Mouse (Mus musculus) adrenal gland, postnatal 10 days (tissue): ENCODE measurements at regions not wholly inside any gene's neighbourhood (a gene's known extent, or its start where the extent isn't known, plus 50 kb on each side); places are given as distances from the start of the nearest gene placed in this dataset.

Experiments used
- DNase-seq: peaks from one replicate; pipeline ENCODE4 v3.0.0; 2021; ENCODE audit warnings: mixed read lengths

DNA sequence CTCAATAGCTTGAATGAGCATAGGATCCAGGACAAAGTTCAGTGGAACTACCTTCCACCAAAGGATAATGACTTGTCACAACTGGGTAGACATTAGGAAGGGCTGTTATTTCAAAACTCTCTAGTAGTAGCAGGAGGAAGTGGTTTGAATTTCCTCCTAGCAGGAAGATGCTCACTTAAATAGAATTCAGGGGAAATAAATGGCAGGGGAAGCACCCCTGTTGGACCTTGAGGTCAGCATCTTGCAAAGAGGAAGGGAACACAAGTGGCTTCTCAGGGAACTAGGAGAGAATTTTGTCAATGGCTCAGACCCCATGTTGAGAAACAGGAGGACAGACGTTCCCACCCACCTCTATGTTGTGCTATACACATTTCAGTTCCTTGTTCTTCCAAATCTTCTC, 178.4 kb upstream of the Jun start:
- no peak for DNase-seq

DNA sequence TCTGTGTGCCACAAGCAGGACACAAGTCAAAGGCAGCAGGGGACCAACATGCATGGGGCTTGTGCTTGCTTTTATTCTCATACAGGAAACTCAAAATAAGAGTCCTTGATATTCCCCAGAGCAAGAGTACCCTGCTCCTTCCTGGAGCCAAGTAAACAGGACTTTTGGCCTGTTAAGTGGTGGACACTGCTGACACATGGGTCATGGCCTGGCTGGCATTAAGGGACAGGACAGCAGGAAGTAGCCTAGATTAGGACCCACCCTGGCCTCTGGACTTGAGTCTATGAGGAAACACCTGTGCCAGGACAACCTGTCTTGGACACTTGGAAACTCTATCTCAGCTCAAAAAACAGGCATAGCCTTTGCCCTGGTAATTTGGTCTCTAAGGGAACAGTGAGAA, 181.0 kb upstream of the Jun start:
- DNase-seq = no peak

DNA sequence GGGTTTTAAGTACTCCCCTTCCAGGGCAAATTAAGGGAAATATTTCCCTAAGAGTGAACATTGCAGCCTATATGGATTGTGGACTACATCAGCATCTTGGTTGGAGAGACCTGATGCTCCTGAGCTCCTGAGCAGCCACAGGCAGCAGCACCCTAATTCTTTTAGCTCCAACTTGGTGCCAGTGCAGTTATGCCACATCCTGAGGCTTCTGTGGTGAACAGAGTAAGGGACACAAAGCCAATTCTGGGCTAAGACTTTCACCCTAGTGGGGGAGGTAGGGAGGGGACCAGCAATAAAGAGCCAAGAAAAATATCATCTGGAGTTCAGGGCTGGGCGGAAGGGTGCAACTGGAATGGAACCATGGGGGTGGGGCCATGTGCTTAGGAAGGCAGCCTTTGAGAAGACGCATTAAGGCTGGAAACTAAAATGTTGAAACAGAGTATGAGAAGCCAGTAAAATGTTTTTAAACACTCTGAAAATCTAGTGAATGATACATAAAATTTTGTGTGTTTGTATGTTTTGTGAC, 182.1 kb upstream of the Jun start:
- peak; percentile 13 for DNase-seq

DNA sequence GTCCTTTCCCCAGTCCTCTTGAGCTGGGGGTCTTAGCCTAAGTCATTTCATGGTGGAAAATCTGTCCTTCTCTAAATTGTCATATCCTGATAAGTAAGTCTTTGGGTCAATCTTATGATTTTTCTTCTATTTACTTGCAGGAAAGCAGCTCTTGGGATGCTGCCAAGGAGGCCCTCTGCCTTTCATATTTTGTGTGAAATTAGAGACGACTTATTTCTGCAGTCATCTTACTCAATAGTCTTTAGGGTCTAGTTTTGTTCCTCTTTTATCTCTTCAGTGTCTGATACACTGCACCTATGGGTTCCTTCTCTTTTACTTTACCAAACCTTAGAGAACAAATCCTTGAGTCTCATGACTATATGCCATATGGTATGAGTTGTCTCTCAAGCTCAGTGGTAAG, 196.0 kb upstream of the Jun start:
- peak; percentile 21 for DNase-seq

DNA sequence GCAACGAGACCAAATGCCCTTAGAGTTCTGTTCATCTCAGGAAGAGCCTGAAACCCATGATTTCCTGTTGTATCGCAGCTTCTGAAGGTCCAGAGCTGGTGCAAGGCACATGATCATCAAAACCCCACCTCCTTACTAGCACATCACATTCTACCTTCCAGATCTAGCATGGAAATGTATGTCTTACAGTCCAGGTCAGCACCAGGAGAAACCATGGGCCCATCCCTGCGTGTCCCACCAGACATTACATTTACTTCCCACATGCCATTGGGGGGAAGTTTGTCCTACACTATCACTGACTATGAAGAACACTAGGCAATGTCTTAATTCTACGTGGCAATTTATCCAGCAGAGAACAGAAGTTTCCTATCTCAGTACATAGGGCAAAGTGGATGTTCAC, 197.0 kb upstream of the Jun start:
- DNase-seq = no peak

DNA sequence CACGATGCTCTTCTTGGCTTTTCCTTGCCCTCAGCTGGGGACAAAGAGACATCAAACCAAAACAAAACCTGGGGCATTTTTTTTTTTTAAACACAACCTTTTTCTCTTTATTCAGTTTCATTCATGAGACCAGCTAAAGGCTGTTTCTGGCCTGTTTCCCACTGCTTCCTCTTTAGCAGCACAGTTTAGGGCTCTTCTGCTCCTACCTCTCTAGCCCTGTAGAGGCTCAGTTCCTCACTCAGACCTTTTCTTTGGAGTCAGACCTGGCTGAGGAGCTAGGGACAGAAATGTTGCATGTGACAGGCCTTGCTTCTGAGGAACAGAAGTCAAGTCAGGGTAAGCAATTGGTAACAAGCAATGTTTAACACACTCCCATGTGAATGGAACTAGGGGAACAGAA, 198.1 kb upstream of the Jun start:
- DNase-seq = no peak

DNA sequence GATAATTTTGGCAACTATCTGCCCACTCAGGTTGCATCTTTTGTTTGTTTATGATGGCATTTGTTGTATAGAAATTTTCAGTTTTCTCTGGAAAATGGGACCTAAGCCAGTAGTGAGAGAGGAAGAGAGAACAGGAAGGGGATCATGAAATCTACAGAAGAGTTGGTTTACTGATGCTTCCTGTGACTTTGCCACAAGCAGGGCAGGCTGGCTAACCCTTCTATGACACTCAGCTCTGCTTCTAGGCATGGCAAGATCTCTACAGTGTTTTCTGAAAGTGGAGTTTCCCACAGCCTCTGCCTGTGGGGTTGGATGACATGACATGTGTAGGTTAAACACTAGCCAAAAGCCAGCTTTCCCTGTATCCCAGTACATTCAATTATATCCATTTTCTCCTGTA, 217.7 kb upstream of the Jun start:
- no peak for DNase-seq

DNA sequence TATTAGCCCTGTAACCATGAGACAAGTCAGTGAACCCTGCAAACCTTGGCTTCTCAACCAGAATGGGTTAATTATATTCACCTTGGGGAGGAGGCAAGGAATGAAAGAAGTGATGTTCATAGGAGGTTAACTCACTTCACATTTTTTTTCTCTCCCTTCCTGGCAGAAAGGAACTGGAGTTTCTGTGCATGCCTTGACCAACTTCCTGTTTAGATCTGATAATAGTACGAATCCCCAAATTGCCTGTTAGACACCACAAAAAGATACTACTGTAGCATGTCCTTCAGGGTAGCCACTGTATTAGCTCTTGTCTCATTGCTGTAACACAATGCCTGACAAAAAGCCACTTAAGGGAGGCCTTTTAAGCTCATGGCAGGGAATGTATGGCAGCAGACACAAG, 218.4 kb upstream of the Jun start:
- no peak for DNase-seq

DNA sequence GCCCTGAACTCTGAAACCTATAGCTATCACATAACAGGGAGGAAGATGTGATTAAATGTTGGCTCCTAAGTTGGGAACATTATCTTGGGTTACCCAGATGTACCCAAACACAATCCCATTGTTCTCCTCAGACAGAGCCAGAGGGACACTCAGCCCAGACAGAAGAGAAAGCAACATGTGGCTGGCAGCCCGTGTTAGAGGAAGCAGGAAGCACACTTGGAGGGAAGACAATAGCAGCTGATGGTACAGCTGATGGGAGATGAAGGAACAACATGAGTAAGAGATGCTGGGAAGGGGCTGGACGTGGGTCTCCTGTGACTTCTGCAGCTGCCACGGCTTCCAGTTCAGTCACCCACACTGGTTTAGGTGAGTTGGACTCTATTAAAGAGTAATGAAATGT, 224.2 kb upstream of the Jun start:
- no peak for DNase-seq

DNA sequence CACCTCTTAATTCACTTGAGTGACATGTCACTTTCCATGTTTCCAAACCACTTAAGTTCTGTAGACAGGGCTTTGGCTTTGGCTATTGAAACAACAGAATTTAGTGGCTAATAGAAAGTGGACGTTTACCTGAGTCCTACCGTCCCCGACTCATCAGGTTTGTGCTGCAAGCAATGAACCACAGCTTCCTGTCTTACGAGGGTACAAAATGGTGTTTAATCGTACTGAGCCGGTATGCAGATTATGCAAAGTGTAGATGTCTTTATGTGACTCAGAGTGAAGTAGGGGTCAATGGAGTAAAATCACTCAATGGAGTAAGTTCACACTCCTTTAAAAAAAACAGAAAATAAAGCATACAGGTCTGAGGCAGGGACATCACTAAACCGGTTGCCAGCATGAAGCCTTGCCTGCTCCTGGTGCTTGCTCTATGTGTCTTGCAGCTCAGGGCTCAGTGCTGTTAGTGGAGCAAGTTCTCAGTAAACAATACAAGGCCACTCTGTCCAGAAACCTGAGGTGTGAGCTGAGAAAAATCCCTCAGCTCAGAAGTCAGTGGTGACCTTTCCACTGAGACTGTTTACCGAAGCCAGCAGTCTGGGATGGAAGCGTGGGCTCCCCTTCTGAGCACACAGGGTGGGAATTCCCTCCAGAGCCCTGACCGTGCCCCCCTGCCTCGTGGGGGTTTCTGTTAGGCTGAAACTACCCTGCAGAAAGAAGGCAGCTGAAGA, 226.1 kb upstream of the Jun start:
- no peak for DNase-seq

DNA sequence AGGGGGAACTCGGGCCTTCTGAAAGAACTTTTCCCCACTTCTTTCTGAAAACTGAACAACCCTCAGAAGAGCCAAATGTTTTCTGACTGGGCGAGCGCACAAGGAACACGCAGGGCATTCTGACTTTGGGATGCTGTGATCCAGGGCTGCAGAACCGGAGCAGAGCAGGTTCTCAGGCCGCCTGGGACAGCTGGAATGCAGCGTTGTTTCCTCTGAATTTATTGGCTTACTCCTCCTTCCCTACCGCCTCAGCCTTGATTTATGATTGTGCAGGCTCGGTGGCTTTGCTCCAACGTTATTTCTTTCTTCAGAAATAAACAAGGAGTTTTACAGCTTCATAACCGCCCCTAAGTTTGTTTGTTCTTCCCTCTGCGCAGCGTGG, 226.7 kb upstream of the Jun start:
- DNase-seq = peak; percentile 46

DNA sequence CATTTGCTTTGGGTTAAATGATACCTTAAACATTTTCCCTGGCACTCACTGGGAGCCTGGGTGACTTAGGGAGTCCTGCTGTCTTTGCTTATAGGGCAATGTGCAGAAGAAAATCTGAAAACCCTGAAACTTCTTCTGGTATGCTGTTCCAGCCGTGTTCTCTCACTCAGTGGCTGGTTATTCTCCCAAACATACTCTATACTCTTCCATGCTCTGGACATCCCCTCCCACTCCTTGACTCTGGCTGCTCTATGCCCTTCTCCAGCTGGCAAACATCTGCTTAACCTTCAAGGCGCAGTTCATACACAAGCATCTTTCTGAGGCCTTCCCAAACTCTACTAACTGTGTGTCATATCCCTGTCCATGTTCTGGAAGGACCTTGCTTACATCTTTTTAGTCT, 227.2 kb upstream of the Jun start:
- no peak for DNase-seq

DNA sequence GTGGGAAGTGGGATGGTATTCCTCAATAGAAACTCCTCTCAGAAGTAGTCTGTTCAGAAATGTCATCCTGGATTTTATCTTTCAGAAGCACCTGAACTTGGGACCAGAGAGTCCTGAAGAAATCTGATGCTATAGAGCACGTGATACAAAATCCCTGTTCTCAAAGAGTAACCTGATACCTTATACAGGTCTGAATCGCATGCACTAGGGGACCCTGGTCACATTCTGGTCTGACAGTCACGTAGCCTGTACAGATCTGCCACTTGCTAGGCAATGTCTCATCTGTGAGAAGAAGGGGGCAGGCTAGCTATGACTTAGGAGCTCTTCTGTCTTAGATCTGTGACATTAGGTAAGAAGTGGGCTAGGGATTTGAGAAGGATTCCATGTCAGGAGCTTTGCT, 230.1 kb upstream of the Jun start:
- DNase-seq = no peak

DNA sequence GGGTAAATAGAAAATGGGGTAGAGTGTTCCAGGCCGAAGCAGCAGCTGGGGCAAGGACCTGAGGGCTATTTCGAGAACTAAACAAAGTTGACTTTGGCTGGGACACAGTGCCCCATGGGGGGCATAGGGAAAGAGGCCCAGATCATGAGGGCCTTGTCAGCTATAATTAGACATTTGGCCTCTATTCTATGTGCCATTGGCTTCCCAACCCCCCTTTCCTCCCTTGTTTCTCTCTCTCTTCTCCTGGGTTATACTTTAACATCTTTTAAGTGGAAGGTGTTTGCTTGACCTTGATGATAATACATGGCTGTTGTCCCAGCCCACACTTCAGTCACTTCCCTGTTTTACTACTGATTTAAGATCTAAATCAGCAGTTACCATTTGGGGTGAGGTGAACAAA, 231.8 kb upstream of the Jun start:
- DNase-seq = peak; percentile 45

DNA sequence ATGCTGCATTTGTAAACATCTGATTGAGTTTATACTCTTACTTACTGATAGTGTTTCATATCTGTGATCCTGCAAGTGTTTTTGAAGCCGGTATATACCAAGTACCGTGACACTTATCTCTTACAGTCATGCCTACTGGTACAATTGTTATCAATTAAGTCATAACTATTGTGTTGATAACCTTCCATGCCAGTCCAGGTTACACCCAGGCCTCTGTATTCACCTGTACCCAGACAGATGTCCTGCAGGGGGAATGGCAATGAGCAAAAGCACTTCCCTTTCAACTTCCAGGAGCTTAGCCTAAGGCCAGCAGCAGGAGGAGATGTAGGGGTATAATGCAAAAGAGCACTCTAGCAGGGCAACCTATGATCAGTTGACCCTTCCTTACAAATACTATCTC, 232.2 kb upstream of the Jun start:
- no peak for DNase-seq

DNA sequence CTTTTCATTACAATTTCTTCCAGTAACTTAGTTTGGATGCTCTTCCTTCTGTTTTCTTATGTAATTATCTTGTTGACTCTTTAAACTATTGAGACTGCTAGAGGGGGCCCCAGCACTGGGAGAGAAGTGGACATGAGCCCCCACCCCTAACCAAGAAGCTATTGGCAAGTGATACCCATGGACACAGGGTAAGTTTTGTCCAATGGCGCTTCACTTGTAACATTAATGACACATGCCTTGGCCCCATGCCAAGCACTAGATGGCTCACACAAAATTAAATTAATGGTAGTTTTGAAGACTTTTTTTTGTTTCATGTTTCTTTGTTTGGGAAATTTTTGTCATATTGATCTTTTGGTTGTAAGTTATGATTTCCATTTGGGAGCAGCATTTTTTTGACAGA, 232.7 kb upstream of the Jun start:
- DNase-seq = peak; percentile 24

DNA sequence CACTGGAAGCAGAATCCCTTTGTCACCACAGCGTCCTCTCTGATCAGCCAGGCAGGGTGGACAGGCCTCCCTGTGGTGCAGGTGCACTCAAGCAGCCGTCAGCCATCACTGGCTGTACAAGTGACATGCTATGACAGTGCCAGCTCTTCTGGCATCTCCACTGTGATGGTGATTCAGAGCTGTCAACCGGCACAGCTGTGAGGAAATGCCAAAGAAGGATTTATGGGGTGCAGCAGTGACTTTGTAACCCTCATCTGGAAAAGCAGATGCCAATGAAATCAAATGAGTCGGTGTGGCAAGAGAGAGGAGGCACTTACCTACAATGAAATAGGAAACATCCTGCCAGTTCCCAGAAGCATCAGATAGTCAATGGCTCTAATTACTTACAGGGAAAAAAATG, 238.3 kb upstream of the Jun start:
- DNase-seq = no peak

DNA sequence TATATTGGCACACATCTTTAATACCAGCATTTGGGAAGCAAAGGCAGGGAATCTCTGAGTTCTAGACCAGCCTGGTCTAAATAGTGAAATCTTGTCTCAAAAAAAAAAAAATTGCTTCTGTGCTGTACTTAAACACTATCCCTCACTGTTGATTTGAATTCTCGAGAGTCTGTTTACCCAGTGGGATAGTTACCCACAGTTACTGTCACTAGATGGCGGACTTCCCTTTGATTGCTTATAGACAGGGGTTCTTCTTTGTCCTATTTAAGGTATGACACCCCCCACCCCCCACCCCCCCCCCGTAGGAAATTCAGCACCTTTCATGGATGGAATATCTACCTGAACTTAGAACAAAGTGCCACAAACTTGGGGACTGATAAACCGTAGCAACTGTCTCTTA, 242.1 kb upstream of the Jun start:
- DNase-seq = peak; percentile 15

DNA sequence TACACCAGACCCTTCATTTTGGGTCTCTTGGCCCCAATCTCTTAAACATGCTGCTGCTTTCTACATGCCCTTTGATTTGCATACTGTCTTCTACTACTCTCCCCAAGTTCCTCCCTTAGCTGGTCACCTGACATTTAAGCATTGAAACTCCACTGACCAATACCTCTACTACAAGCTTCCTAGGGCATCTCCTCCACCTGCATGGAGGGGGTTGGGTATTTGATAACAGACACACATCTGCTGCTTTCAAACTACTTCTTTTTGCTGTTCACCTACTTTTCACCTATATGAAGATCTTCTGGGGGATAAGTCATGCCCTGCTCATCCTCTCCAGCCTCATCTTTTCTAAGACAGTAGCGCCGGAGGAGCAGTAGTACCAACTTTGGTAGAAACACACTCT, 249.9 kb upstream of the Jun start:
- no peak for DNase-seq

DNA sequence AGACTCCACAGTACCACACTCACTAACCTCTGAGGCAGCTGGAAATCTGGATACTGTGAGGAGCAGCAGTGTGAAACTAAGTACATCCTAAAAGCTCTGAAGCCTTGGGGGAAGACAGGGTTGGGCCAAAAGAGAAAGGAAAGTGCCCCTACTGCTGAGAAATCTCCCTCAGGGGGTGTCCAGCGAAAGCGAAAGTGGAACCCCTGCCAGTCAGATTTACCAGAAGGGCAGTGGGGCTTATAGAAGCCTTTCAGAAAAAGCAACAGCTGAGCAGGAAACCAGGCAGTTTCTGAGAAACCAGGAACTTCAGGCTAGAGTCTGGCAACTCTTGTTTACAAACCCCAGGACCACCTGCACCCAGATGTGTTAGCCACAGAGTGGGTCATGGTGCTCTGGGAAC, 251.3 kb upstream of the Jun start:
- DNase-seq = peak; percentile 13

DNA sequence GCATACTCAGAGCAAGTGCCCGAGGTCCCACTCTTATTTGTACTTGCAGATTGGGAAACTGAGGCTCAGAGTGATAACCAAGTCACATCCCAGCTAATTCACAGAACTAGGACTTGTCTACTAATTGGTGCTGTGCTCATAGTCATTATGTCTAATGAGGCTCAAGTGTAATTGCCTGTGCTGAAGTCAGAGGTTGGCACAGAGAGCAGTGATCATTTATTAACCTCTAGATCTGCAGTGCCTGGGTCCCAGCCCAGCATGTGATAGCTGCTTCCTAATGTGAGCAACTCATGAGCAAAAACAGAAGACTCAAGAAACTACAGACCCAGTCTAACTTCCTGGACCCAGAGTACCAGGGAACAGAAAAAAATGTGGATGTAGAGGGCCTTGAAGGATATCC, 252.0 kb upstream of the Jun start:
- DNase-seq = no peak

DNA sequence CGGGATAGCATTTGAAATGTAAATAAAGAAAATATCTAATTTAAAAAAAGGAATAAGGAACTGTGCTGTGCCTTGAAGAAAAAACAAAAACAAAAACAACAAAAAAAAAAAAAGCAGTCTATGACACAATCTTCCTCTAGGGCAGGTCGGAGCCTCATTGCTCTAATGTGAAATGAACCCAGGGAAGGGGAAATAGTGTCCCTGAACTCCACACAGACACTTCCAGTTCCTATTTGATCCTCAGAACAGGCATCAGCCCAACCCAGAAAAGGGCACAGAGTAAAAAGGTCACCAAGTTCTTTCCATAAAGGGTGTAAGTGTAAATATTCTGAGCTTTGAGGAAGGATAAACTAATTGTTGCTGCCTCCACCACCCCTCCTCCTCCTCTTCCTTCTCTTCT, 250.2 kb upstream of the Fggy start:
- no peak for DNase-seq

DNA sequence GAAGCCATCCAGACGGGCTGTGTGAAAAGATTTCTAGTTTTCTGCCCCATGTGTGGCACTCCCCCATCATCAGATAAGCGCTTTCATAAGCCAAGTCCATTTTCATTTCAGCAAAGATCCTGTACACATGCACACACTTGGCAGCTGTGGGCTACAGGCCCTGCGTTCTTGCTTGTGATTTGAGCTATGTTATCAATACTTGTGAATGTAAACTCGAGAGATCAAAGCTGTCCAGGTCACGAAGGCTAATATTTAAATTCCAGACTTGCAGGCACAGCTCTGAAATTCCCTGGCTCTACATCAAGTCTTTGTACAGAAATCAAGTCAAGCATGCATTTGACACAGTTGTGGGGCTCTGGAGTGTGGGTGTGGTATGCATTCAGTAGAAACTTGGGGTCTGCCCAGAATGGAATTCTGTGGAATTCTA, 248.8 kb upstream of the Fggy start:
- no peak for DNase-seq

DNA sequence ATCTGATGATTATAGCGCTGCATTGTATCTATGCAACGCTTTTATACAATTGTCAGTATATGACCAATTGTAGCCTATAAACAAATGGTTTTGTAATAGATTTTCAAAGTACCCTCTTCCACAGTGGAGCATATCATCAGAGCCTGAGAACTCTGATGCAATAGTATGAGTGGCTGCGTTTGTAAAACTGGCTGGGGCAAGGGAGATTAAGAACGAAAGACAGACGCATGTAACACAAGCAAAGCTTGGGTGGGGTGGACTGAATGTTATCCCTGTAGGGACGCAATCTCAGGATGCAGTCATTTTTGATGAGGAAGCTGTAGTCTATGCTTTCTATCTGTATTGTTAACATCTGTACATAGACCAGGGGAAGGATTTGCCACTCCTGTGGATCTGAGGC, 246.9 kb upstream of the Fggy start:
- DNase-seq = no peak

DNA sequence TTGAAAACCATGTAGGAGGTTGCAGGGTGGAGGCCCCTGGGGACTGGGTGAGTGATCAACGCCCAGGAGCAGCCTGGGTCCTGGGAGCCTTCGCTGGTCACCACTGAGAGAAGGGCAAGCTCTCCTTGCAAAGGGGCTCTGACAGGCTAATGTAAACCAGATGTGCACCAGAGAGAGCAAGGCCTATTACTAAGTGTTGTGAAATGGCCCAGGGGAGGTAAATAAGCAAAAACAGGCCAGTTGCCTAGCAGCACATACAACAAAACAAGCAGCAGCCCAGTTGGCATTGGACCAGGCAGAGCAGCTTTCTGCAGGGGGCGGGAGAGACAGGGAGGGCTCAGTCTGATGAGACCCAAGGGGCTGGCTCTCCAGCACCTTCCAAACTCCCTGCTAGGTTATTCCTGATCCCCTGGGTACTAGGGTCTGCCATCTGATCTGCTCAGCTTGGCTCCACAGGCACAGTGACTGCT, 239.5 kb upstream of the Fggy start:
- DNase-seq = peak; percentile 82
